Mouse (Mus musculus): Measurements from ENCODE around the gene Gns. TPM values are rescaled to one million over a fixed set of nuclear protein-coding genes. Genes with fewer than 3 reads are reported as not detected.

The Gns gene
- polyA plus RNA-seq, 1 experiment from 2014 or later: 40.3 TPM

DNA sequence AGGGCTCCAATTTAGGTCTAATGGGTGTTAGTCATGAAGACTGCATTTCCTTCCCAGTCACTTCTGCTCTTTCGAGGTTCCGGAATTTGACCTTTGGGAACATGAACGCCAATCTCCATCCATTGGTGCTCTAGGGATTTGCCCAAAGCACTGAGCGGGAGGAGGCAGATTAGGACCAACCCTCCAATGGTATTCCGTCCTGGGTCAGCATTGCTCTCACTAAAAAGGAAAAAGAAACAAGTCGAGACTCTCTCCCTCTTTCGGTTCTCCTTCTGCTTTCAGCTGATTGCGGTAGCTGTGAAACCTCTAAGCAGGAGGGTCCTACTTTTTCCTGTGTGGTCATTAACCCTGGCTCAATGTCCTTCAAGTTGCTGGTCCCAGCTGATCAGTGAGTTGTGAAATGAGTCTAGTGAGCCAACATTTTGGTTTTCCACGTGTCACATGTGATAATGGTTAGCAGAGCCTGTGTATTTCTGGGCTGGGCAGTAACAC, 937 bp downstream of the Gns start:
- no peaks in the 10 kb centered on the region for H3K27me3 ChIP-seq (replicated peaks)
- peaks cover 19% of the 10 kb centered on the region for H3K4me1 ChIP-seq (replicated peaks)
- H3K9ac ChIP-seq: peak overlapping the region; percentile 84
- H3K36me3 ChIP-seq: peaks cover 17% of the 10 kb centered on the region
- peak overlapping the region; percentile 94 for H3K4me2 ChIP-seq
- H3K27ac ChIP-seq (ENCODE audit: poor library complexity, severe bottlenecking): no peak overlapping the region
- 11% methylated on average over 9 of the region's 9 CpGs for WGBS
- H3K9me3 ChIP-seq (replicated peaks): no peaks in the 10 kb centered on the region
- ATAC-seq (ENCODE audit: insufficient number of reproducible peaks, low FRiP score): no peak
- peak overlapping the region; percentile 82 for H3K4me3 ChIP-seq

DNA sequence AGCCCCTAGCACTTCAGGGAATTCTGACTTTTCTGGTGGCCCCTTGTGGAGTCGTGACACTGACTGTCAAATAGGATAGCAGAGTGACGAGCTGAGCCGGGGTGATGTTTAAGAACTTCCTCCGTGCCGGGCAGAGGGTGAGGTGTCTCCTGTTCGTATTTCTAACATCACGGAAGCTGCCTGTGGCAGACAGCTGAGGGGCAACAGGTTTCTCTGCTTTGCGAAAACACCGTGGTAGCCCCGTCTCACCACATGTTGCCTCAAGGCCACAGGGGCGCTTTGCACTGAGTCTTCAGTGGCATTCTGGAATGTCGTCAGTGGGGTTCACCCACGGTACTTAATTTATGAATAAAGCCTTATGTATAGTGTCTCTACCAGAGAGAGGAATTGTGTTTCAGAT, 2.4 kb downstream of the Gns start:
- WGBS: 85% methylated on average over 13 of the region's 13 CpGs
- no peak overlapping the region for H3K9ac ChIP-seq
- ATAC-seq (ENCODE audit: insufficient number of reproducible peaks, low FRiP score): no peak
- no peak overlapping the region for H3K4me3 ChIP-seq
- no peak overlapping the region for H3K27ac ChIP-seq (ENCODE audit: poor library complexity, severe bottlenecking)
- H3K27me3 ChIP-seq (replicated peaks): no peaks in the 10 kb centered on the region
- no peak overlapping the region for H3K4me2 ChIP-seq
- no peaks in the 10 kb centered on the region for H3K9me3 ChIP-seq (replicated peaks)
- H3K36me3 ChIP-seq: peaks cover 24% of the 10 kb centered on the region
- H3K4me1 ChIP-seq (replicated peaks): peaks cover 19% of the 10 kb centered on the region

DNA sequence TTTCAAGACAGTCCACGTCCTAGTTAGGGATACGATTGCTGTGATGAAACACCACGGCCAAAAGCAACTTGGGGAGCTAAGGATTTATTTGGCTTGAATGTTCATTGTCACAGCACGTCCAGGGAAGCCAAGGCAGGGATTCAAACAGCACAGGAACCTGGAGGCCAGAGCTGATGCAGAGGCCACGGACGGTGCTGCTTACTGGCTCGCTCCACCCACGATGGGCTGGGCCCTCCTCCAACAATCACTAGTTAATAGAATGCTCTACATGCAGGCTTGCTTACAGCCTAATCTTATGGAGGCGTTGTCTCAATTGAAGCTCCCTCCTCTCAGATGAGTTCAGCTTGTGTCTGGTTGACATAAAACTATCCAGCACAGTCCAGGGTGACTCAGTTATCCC, 2.9 kb downstream of the Gns start:
- Histone ChIP-seq H3K4me2 (no peak overlapping the region), H3K36me3 (peaks cover 24% of the 10 kb centered on the region), H3K4me3 (no peak overlapping the region), H3K9ac (no peak overlapping the region), H3K27me3 (replicated peaks) (no peaks in the 10 kb centered on the region), H3K27ac (ENCODE audit: poor library complexity, severe bottlenecking) (no peak overlapping the region), H3K4me1 (replicated peaks) (peaks cover 19% of the 10 kb centered on the region), H3K9me3 (replicated peaks) (no peaks in the 10 kb centered on the region)
- 88% methylated on average over 9 of the region's 9 CpGs for WGBS
- no peak for ATAC-seq (ENCODE audit: insufficient number of reproducible peaks, low FRiP score)

DNA sequence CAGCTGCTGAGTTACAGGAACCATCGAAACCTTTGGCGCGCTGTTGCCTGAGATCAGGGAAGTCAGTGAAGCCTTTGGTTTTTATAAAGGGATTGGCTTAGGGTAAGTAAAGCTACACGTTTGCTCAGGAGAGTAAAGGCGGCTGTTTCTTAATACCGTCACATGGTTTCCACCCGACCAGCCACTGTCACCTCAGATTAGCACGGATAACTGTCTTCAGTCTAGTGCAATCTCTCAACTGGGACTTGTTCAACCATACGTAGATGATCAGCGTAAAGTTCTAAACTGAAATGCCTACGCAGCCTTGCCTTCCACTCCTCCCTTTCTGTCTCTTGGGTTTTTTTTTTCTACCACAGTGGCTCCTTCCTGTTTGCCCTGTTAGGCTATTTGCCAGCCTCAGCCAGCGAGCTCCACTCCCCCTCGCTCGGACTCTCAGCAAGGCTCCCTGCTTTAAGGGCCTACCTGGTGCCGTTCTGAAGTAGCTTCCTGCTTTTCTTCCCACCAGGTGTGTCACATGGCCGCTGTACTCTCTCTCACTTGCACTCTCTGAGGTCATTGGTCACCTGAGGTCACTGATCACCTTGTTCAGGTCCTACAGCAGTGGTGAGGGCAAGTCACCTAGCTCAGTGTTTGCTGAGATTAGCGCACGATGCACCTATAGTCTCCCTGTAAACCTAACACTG, 4.0 kb downstream of the Gns start:
- Histone ChIP-seq H3K9ac (no peak overlapping the region), H3K27me3 (replicated peaks) (no peaks in the 10 kb centered on the region), H3K4me1 (replicated peaks) (peaks cover 19% of the 10 kb centered on the region), H3K4me3 (no peak overlapping the region), H3K9me3 (replicated peaks) (no peaks in the 10 kb centered on the region), H3K4me2 (no peak overlapping the region), H3K27ac (ENCODE audit: poor library complexity, severe bottlenecking) (no peak overlapping the region), H3K36me3 (peaks cover 25% of the 10 kb centered on the region)
- no peak for ATAC-seq (ENCODE audit: insufficient number of reproducible peaks, low FRiP score)
- 87% methylated on average over 18 of the region's 18 CpGs for WGBS

DNA sequence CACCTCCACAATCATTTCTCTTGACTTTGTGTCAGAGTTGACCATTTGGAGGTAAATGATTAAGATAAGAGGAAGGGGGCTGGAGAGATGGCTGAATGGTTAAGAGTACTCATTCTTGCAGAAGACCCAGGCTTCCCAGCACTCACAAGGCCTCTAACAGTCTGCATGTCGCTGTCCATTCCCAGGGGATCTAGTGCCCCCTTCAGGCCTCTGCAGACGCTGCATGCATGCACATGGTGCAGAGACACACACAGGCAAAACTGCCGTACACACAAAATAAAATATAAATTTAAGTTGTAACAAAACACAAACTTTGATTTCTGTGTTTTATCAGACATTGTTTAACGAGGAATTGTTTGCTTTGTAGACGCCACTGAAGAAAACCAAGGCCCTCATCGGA, 5.9 kb downstream of the Gns start:
- no peak overlapping the region for H3K4me3 ChIP-seq
- H3K27me3 ChIP-seq (replicated peaks): no peaks in the 10 kb centered on the region
- no peak overlapping the region for H3K9ac ChIP-seq
- H3K9me3 ChIP-seq (replicated peaks): no peaks in the 10 kb centered on the region
- H3K27ac ChIP-seq (ENCODE audit: poor library complexity, severe bottlenecking): no peak overlapping the region
- H3K4me2 ChIP-seq: no peak overlapping the region
- no peak for ATAC-seq (ENCODE audit: insufficient number of reproducible peaks, low FRiP score)
- H3K4me1 ChIP-seq (replicated peaks): peaks cover 10% of the 10 kb centered on the region
- peaks cover 37% of the 10 kb centered on the region for H3K36me3 ChIP-seq
- WGBS: 90% methylated on average over 6 of the region's 6 CpGs

DNA sequence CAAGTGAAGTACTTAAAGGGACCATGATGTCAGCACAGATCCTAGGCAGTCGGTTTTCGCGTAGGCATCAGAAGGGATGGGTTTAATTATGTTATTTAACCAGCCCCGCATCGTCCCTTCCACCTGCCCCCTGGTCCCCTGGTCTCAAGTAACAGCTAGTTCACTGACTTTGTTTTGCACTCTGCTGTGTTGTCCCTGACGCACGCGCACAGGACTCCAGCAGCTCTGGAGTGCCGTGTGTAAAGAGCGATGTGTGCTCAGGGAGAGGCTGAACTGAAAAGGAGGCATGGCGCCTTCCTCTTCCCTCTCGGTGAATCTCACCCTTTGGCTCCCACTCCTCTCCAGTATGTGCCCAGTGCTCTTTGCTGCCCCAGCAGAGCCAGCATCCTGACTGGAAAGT, 9.1 kb downstream of the Gns start:
- Histone ChIP-seq H3K9me3 (replicated peaks) (no peaks in the 10 kb centered on the region), H3K9ac (no peak overlapping the region), H3K27me3 (replicated peaks) (no peaks in the 10 kb centered on the region), H3K4me1 (replicated peaks) (no peaks in the 10 kb centered on the region), H3K4me2 (no peak overlapping the region), H3K27ac (ENCODE audit: poor library complexity, severe bottlenecking) (no peak overlapping the region), H3K4me3 (no peak overlapping the region), H3K36me3 (peaks cover 64% of the 10 kb centered on the region)
- ATAC-seq (ENCODE audit: insufficient number of reproducible peaks, low FRiP score): no peak
- 88% methylated on average over 12 of the region's 12 CpGs for WGBS

DNA sequence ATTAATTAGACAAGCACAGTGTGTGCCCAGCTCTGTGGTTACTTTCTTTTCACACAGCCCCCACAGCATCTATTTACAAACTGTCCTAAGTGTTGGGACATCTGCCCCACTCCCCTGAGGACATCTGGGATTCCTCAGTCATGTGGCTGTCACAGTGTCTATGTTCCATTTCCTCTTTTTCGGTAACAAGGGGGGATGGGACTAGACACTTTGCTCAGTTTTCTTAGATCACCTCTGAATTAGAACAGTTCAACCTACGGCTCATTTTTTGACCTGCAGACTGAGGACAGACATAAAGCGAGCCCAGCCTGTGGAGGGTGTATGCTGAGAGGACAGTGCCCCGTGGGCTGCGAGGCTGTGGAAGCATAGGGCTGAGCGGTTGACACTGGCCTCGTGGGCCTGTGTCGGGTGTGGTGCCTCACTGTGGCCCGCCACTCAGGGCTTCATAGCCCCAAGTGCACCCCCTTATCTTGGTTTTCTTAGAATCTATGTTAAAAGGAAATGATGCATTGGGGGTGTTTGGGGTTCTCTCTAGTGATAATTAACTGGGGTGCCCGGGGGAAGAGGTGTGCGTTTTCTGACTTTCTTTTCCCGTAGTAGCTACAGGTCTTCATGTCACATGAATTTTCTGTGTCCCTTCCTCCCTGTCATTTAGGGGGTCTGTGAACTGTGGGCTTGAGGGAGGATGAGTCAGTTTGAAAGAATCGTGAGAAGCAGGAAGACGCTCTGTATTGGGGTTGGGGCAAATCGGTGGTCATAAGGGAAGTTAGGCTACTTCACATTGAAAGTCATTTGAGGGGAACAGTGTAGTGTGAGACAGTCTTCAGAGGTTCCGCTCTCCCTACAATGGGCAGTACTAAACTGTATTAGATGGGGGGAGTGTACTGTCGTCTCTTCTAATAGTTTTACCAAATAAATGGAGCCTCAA, 10.1 kb downstream of the Gns start:
- H3K9ac ChIP-seq: no peak overlapping the region
- 77% methylated on average over 17 of the region's 17 CpGs for WGBS

DNA sequence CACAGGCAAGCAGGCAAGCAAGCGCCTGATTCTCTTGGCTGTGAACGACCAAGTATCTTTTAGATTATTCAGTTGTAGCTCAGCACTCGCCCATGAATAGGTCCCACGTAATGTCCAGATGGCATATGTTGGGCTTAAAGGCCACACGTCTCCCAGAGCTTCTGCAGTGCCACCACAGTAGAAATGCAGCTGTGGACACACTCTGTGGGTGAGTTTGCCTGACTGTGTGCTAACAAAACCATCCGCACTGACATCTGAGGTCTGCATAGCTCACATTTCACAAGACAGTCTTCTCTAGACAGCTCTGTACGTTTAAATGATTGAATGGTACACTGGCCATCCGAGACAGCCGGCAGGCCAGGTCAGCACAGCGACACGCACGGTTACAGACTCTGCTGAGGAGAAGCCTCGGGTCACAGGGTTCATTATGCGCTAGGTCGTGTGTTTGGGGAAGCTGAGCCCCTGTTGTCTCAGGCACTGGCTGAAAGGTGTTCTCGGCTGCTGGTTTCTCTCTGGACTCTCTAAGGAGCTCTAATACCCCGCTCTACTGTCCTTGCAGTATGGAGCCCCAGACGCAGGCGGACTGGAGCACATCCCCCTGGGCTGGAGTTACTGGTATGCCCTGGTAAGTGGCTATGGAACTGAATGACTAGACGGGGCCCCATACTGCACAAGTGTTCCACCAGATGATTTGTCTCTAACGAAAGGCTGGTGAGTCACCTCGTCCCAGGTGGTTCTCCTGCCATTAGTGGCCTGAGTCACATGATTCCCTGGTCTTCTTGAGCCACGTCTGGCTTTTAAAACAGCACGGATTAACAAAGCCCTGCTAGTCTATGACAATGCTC, 11.0 kb downstream of the Gns start:
- Histone ChIP-seq H3K27ac (ENCODE audit: poor library complexity, severe bottlenecking) (no peak overlapping the region), H3K9me3 (replicated peaks) (no peaks in the 10 kb centered on the region), H3K4me2 (no peak overlapping the region), H3K4me3 (no peak overlapping the region), H3K36me3 (peaks cover 66% of the 10 kb centered on the region), H3K4me1 (replicated peaks) (no peaks in the 10 kb centered on the region), H3K27me3 (replicated peaks) (no peaks in the 10 kb centered on the region), H3K9ac (no peak overlapping the region)
- ATAC-seq (ENCODE audit: insufficient number of reproducible peaks, low FRiP score): no peak
- 76% methylated on average over 24 of the region's 24 CpGs for WGBS

More for the DNA sequence above, 10.1 kb downstream of the Gns start:
- Histone ChIP-seq H3K27ac (ENCODE audit: poor library complexity, severe bottlenecking) (no peak overlapping the region), H3K4me3 (no peak overlapping the region), H3K36me3 (peaks cover 68% of the 10 kb centered on the region), H3K4me1 (replicated peaks) (no peaks in the 10 kb centered on the region), H3K4me2 (no peak overlapping the region), H3K27me3 (replicated peaks) (no peaks in the 10 kb centered on the region), H3K9me3 (replicated peaks) (no peaks in the 10 kb centered on the region)
- ATAC-seq (ENCODE audit: insufficient number of reproducible peaks, low FRiP score): no peak; the same call in 1 of the 2 replicates

DNA sequence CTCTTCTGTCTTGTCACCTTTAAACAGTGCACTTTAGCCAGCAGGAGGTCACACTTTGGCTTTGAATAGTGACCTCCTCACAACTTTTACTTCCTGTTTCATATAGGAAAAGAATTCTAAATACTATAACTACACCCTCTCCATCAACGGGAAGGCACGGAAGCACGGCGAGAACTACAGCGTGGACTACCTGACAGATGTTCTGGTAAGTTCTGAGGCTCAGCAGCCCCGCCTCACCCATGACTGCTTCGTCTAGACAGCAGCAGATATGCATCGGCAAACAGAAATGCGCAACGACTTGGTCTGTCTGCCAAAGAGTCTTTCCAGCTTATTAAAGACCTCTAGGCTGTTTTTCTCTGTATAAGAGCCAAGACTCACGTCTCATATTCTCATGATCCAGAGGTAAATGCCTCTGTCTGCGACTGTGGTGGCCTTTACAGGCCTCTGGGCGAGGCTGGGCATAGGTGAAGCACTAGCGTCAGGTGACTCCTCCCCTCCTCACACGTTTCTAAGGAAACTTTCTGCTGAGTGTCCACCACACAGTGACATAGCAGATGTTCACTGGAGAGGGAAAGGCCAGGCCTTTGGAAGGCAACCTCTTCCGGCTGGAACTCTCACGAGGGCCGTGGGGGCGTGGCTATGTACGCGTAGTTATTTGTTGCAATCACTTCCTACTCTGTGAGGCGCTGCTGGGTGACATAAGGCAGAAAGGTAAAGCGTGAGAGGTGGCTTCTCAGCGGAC, 11.8 kb downstream of the Gns start:
- WGBS: 87% methylated on average over 24 of the region's 24 CpGs
- H3K27ac ChIP-seq (ENCODE audit: poor library complexity, severe bottlenecking): no peak overlapping the region
- ATAC-seq (ENCODE audit: insufficient number of reproducible peaks, low FRiP score): no peak

DNA sequence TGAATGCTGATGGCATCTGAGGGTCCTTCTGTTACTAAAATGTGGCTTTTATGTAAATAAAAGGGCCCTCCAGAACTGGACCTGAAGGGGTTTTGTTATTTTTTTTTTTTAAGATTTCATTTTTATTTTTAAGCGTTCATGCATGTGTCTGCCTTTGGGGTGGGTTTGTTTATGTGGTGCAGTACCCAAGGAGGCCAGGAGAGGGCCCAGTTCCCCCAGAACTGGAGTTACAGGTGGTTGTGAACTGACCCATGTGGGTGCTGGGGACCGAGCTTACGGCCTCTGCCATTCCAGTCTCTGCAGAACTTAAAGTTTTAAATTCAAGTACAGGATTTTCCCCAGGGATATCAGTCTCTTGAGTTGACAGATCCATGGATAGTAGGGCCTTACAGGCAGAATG, 14.5 kb downstream of the Gns start:
- WGBS: 96% methylated on average over 3 of the region's 3 CpGs
- H3K36me3 ChIP-seq: peaks cover 86% of the 10 kb centered on the region

More for the DNA sequence above, 11.8 kb downstream of the Gns start:
- H3K9me3 ChIP-seq (replicated peaks): no peaks in the 10 kb centered on the region
- H3K36me3 ChIP-seq: peaks cover 68% of the 10 kb centered on the region
- H3K9ac ChIP-seq: no peak overlapping the region
- H3K4me1 ChIP-seq (replicated peaks): peaks cover 1% of the 10 kb centered on the region
- H3K4me2 ChIP-seq: no peak overlapping the region
- no peak overlapping the region for H3K4me3 ChIP-seq
- no peaks in the 10 kb centered on the region for H3K27me3 ChIP-seq (replicated peaks)

More for the DNA sequence above, 14.5 kb downstream of the Gns start:
- Histone ChIP-seq H3K4me3 (no peak overlapping the region), H3K9me3 (replicated peaks) (no peaks in the 10 kb centered on the region), H3K4me1 (replicated peaks) (peaks cover 11% of the 10 kb centered on the region), H3K27ac (ENCODE audit: poor library complexity, severe bottlenecking) (no peak overlapping the region), H3K4me2 (no peak overlapping the region), H3K27me3 (replicated peaks) (no peaks in the 10 kb centered on the region), H3K9ac (no peak overlapping the region)
- no peak for ATAC-seq (ENCODE audit: insufficient number of reproducible peaks, low FRiP score)

All from heart, embryonic 12.5 days (tissue).